Mouse (Mus musculus) gastrocnemius, adult 2 months (tissue): Measurements from ENCODE around the gene Haus4. TPM values are rescaled to one million over a fixed set of nuclear protein-coding genes. Genes with fewer than 3 reads are reported as not detected.

ENCODE experiments used
- DNase-seq: peaks from one replicate; pipeline ENCODE4 v3.0.0; 2022
- H3K27ac ChIP-seq: fragments of 200-600 bp; 2 replicates; pipeline ENCODE4 v1.8.1; 2022; ENCODE audit warnings: mild to moderate bottlenecking
- H3K4me3 ChIP-seq: fragments of 200-600 bp; 2 replicates; pipeline ENCODE4 v1.8.1; 2022; ENCODE audit warnings: mild to moderate bottlenecking, moderate library complexity
- CTCF ChIP-seq: fragments of 200-600 bp; IDR thresholded peaks from 2 replicates; pipeline ENCODE4 v1.8.1; 2022; ENCODE audit warnings: antibody characterized with exemption, mild to moderate bottlenecking, moderate library complexity
- intact Hi-C: fragments of 180-260 bp; cut with DNase I; formaldehyde crosslinking; loops from one replicate; pipeline ENCODE4 v1.15.1; 2025
- total RNA-seq, 2 experiments: library from RNA; stranded (reverse); gene quantifications; 2 replicates each; pipeline ENCODE4 v1.2.3; 2021

Haus4 gene
- total RNA-seq, 2 experiments from 2014 or later: 3.1 to 3.3 TPM

- no peak for DNase-seq
- Histone ChIP-seq H3K27ac (no peak overlapping the region), H3K4me3 (no peak overlapping the region)
- peak; percentile 30; the same call in 1 of the 2 replicates for TF ChIP-seq CTCF
- intact Hi-C loops: no loop called here
These were observed 30.8 kb downstream of the Haus4 start for GRCm38 (mm10) chr14:54523600-54523999.

- DNase-seq: no peak
- TF ChIP-seq CTCF: no peak
- Histone ChIP-seq H3K27ac (peak overlapping the region; percentile 93), H3K4me3 (peak overlapping the region; percentile 89)
- intact Hi-C loops: loop anchor here (2.0 to 10.0 kb wide), 2 partner anchors 152 to 262 kb away; partner anchors contain the start of genes Abhd4, Dad1 and Oxa1l
These were observed 37.6 kb downstream of the Haus4 start for GRCm38 (mm10) chr14:54516710-54517310.

- Histone ChIP-seq H3K4me3 (no peak overlapping the region), H3K27ac (no peak overlapping the region)
- intact Hi-C loops: loop anchor here (5.0 to 10.0 kb wide), 2 partner anchors 47 to 145 kb away; partner anchors contain the start of genes Lrp10 and Oxa1l
- TF ChIP-seq CTCF: no peak
- no peak for DNase-seq
These were observed 44.6 kb downstream of the Haus4 start for GRCm38 (mm10) chr14:54509774-54510173.

GRCm38 (mm10) chr14:54503092-54503491 is 51.3 kb downstream of the Haus4 start:
- intact Hi-C loops: no loop called here
- H3K27ac ChIP-seq: no peak overlapping the region
- H3K4me3 ChIP-seq: no peak overlapping the region
- TF ChIP-seq CTCF: no peak
- no peak for DNase-seq

GRCm38 (mm10) chr14:54501365-54501764 is 53.1 kb downstream of the Haus4 start:
- Histone ChIP-seq H3K27ac (no peak overlapping the region), H3K4me3 (no peak overlapping the region)
- intact Hi-C loops: no loop called here
- no peak for DNase-seq
- TF ChIP-seq CTCF: no peak

- no peak overlapping the region for H3K27ac ChIP-seq
- intact Hi-C loops: no loop called here
- no peak for DNase-seq
- no peak for TF ChIP-seq CTCF
- no peak overlapping the region for H3K4me3 ChIP-seq
These were observed 55.1 kb downstream of the Haus4 start for GRCm38 (mm10) chr14:54499330-54499729.

GRCm38 (mm10) chr14:54496706-54497105 is 57.7 kb downstream of the Haus4 start:
- intact Hi-C loops: no loop called here
- Histone ChIP-seq H3K4me3 (no peak overlapping the region), H3K27ac (no peak overlapping the region)
- no peak for DNase-seq
- no peak for TF ChIP-seq CTCF

GRCm38 (mm10) chr14:54494234-54494633 is 60.2 kb downstream of the Haus4 start:
- intact Hi-C loops: loop anchor here (2.0 kb wide), 1 partner anchor 265 kb away; no protein-coding TSS in a partner anchor
- peak; percentile 84 for TF ChIP-seq CTCF
- H3K27ac ChIP-seq: no peak overlapping the region
- peak; percentile 73 for DNase-seq
- H3K4me3 ChIP-seq: no peak overlapping the region

GRCm38 (mm10) chr14:54493236-54493635 is 61.2 kb downstream of the Haus4 start:
- TF ChIP-seq CTCF: no peak
- no peak overlapping the region for H3K27ac ChIP-seq

GRCm38 (mm10) chr14:54492345-54493131 is 61.9 kb downstream of the Haus4 start:
- Histone ChIP-seq H3K4me3 (no peak overlapping the region), H3K27ac (no peak overlapping the region)
- intact Hi-C loops: no loop called here
- TF ChIP-seq CTCF: no peak
- DNase-seq: no peak

More at GRCm38 (mm10) chr14:54493236-54493635, 61.2 kb downstream of the Haus4 start:
- intact Hi-C loops: no loop called here
- DNase-seq: no peak
- H3K4me3 ChIP-seq: no peak overlapping the region

Other genes starting within 250 kb of the Haus4 start
- 10 to 100 TPM; 49.1 to 54.6 TPM for gene Oxa1l, start 193.8 kb downstream of the Haus4 start, total RNA-seq
- 1 to 10 TPM in 1 of 2 experiments, under 1 TPM in 1; 0.56 to 2.0 TPM for gene Slc7a7, start 136.8 kb downstream of the Haus4 start, total RNA-seq
- gene Mrpl52, start 127.7 kb downstream of the Haus4 start, total RNA-seq: 100 to 1,000 TPM; 102 to 111 TPM
- 10 to 100 TPM in 1 of 2 experiments, 1 to 10 TPM in 1; 8.5 to 14.0 TPM for gene Mmp14, start 123.0 kb downstream of the Haus4 start, total RNA-seq
- gene Lrp10, start 90.5 kb downstream of the Haus4 start, total RNA-seq: 10 to 100 TPM; 27.9 to 36.5 TPM
- not detected for gene Rem2, start 78.5 kb downstream of the Haus4 start, total RNA-seq
- gene Prmt5, start 37.1 kb downstream of the Haus4 start, total RNA-seq: 10 to 100 TPM; 32.5 to 34.6 TPM
- gene Ajuba, start 22.9 kb upstream of the Haus4 start, total RNA-seq: 1 to 10 TPM; 1.4 to 1.8 TPM
- gene 4931414P19Rik, start 51.4 kb upstream of the Haus4 start, total RNA-seq: 1 to 10 TPM; 2.2 to 4.0 TPM
- gene Psmb5, start 63.4 kb upstream of the Haus4 start, total RNA-seq: 100 to 1,000 TPM; 161 to 172 TPM
- not detected for gene Psmb11, start 66.8 kb upstream of the Haus4 start, total RNA-seq
- not detected for gene Gm17606, start 86.3 kb upstream of the Haus4 start, total RNA-seq
- gene Cdh24, start 86.7 kb upstream of the Haus4 start, total RNA-seq: under 1 TPM; 0.46 to 0.53 TPM
- 10 to 100 TPM in 1 of 2 experiments, 1 to 10 TPM in 1; 7.0 to 11.0 TPM for gene 1700123O20Rik, start 131.6 kb upstream of the Haus4 start, total RNA-seq
- gene Acin1, start 132.3 kb upstream of the Haus4 start, total RNA-seq: 10 to 100 TPM; 75.5 to 81.7 TPM
- not detected for gene Gm29776, start 144.2 kb upstream of the Haus4 start, total RNA-seq
- not detected for gene Cebpe, start 157.6 kb upstream of the Haus4 start, total RNA-seq
- gene Slc7a8, start 227.3 kb upstream of the Haus4 start, total RNA-seq: 10 to 100 TPM; 21.4 to 23.6 TPM